Mouse (Mus musculus) gastrocnemius, postnatal 14 days (tissue): ENCODE results near the gene Ppp1r3f. TPM values are rescaled to one million over a fixed set of nuclear protein-coding genes. Genes with fewer than 3 reads are reported as not detected.

Source experiments
- DNase-seq: peaks from one replicate; pipeline ENCODE4 v3.0.0; 2021; ENCODE audit warnings: mixed read lengths
- intact Hi-C: fragments of 180-260 bp; cut with DNase I; formaldehyde crosslinking; loops from one replicate; pipeline ENCODE4 v1.15.1; 2025; ENCODE audit warnings: low total_unique reads
- long read RNA-seq, 2 experiments: library from polyadenylated mRNA; stranded (forward); transcript quantifications; one replicate each; pipeline ENCODE4 v2.0.0; 2021
- total RNA-seq, 2 experiments: library from RNA; stranded (reverse); gene quantifications; 2 replicates each; pipeline ENCODE4 v1.2.3; 2021

Gene Ppp1r3f
- total RNA-seq = 1 to 10 TPM; 1.0 to 2.5 TPM
- long read RNA-seq, experiment 1, partial matches to known transcripts = 0 of 4 reads
- long read RNA-seq, experiment 1, other reads (novel, unspliced or antisense) = 0 of 4 reads
- long read RNA-seq, experiment 2, transcript Ppp1r3f-201 (4 exons, 3,066 nt) = major isoform, 5 of 5 reads
- long read RNA-seq, experiment 2, partial matches to known transcripts = 0 of 5 reads
- long read RNA-seq, experiment 2, other reads (novel, unspliced or antisense) = 0 of 5 reads

- DNase-seq = peak; percentile 92
- intact Hi-C loops = no loop called here
These were observed at the start of gene Ppp1r3f for GRCm38 (mm10) chrX:7574087-7574884. Gene Ppp1r3f (minus strand): TSS chrX:7574283.

GRCm38 (mm10) chrX:7617889-7618551 lies 43.9 kb upstream of the Ppp1r3f start:
- no peak for DNase-seq
- intact Hi-C loops = no loop called here

DNA sequence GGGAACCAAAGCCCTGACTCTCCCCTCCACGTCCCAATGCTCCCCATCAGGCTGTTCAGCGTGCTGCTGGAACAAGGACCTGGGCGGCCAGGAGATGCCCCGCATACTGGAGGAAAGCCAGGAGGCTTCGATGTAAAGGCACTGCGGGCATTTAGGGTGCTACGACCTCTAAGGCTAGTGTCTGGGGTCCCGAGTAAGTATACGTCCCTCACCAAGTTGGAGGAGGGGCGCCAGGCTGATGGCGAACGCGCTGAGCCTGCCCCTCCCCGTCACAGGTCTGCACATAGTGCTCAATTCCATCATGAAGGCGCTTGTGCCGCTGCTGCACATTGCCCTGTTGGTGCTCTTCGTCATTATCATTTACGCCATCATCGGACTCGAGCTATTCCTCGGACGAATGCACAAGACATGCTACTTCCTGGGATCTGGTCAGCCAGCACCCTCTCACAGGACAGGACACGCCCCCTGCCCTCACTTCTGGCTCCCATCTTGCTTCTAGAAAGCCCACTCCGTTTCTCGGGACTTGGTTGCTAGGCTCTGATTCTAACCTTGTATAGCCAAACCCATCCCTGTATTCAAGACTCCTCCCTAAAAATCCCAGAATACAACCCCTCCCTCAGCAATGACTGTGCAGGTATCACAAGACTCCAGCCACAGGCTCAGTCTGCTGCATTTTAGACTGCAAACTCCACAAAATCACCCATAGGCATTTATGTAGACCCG lies 36.6 kb upstream of the Ppp1r3f start:
- intact Hi-C loops = no loop called here
- DNase-seq = no peak

DNA sequence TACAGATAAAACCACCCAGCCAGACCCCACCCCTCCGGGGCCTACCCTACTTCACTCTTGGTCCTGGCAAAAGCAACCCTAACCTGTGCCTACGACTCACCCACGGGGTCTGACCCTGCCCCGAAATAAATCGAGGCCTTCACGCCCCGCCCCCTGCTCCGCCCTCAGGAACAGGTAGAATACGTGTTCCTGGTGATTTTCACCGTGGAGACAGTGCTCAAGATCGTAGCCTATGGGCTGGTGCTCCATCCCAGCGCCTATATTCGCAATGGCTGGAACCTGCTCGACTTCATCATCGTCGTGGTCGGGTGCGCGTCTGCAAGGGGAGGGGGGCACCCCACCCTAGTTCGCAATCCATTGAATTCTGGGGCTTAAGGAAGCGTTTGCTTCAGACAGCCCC lies 36.0 kb upstream of the Ppp1r3f start:
- DNase-seq = no peak
- intact Hi-C loops = no loop called here

GRCm38 (mm10) chrX:7606783-7607182 lies 32.7 kb upstream of the Ppp1r3f start, which contains the start of gene Cacna1f:
Gene Cacna1f (plus strand): TSS chrX:7607083.
- intact Hi-C loops = no loop called here
- no peak for DNase-seq

- no peak for DNase-seq
- intact Hi-C loops = no loop called here
These were observed 31.5 kb upstream of the Ppp1r3f start for GRCm38 (mm10) chrX:7605575-7605941.

DNA sequence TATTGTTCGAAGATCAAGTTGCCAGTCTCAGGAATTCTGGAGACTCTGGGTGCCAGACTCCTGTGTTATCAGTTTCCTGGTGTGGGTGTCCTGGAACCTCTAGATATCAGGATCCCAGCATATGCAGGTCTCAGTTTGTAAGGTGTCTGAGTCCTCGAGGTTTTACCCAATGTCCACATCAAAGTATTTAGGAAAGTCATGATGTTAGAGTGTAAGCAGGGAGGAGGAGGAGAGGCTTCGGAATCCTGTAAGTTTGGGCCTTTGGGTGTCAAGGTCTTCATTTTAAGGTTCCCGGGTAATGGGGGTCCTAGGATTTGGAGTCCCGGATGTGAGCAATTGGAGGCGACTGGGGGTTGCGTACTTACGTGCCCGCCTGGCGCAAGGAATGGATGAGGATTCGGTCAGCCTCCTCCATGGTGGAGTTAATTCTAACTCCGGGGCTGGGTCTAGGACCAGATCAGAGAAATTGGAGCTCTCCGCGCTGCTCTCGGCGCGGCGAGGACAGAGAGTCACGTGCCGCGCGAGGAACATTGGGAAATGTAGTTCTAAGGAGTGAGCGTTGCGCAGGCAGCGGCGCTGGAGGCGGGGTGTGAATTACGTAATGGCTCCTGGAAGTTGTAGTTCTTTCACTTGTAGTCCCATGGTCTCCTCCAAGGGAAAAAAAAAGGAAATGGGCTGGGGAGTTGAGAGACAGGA lies 30.9 kb upstream of the Ppp1r3f start, which contains the start of gene Ccdc22:
Gene Ccdc22 (minus strand): TSS at position 639 of the 696 bp plus-strand sequence.
- DNase-seq = peak; percentile 82
- intact Hi-C loops = no loop called here

- intact Hi-C loops = no loop called here
- no peak for DNase-seq
These were observed 29.9 kb upstream of the Ppp1r3f start for GRCm38 (mm10) chrX:7604004-7604403.

DNA sequence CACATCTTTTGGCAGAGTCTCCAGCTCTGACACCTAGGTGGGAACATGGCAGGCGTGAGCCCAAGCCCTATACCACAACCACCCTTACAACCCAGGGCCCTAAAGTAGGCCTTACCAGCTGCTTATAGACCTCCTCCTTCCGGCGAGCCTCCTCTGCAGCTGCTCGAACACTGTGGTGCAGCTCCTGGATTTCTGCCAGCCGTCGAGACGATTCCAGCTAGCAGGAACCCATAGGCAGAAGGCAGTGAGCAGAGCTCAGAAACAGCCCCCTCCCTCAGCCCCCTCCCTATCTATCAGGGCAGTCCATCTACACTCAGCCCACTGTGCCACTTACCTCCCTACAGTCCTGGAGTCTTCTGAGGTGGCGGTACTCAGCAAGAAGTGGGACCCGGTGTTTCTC lies 21.3 kb upstream of the Ppp1r3f start:
- DNase-seq = no peak
- intact Hi-C loops = no loop called here

DNA sequence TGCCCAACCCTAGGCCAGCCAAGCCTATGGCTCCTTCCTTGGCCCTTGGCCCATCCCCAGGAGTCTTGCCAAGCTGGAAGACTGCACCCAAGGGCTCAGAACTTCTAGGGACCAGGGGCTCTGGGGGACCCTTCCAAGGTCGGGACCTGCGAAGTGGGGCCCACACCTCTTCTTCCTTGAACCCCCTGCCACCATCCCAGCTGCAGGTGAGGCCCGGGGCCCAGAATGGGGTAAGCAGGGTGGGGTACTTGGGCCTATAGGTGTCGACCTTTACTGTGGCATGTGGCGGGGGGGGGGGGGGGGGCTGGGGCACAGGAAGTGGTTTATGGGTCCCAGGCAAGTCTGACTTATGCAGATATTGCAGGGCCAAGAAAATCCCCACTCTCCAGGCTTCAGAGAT lies 12.3 kb upstream of the Ppp1r3f start:
- intact Hi-C loops = no loop called here

DNA sequence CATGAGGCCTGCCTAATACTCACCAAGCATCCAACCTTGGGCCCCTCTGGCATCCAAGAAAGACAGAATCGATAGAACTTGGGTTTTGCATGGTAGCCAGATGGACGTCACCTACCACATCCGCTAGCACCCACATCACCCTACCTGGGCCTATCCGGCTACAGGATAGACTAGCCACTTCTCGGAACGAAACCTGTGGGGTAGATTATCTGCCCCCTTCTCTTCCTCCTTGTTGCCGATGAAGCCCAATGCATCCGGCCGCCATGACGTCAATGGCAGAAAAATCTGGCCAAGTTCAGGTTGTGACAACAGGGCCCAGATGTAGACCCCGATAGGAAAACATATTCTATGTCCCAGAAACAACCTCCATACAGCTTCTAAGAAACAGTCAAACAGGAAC lies 9.8 kb upstream of the Ppp1r3f start:
- DNase-seq = no peak
- intact Hi-C loops = no loop called here

More for the DNA sequence above, 12.3 kb upstream of the Ppp1r3f start:
- no peak for DNase-seq

- intact Hi-C loops = no loop called here
- DNase-seq = no peak
These were observed 7.1 kb upstream of the Ppp1r3f start for GRCm38 (mm10) chrX:7581151-7581550.

DNA sequence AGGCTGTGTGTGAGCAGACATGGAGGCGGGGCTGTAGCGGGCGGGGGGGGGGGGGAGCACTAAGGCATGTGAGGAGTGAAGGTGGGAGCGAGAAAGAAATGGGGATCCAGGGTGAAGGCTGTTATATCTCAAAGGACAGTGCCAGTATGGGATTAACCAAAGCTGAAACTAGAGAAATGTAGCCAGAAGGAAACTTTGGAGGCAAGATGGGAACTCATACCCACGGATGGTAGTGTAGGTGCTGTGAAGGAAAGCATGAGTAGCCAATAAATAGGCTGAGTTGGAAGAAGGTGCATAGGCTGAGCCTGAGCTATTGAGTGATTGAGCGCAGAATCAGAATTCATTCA lies 775 bp upstream of the Ppp1r3f start:
- intact Hi-C loops = no loop called here
- DNase-seq = no peak

GRCm38 (mm10) chrX:7573176-7574086 lies 652 bp downstream of the Ppp1r3f start, which contains the start of gene Foxp3:
Gene Foxp3 (plus strand): TSS chrX:7573644.
- intact Hi-C loops = no loop called here
- peak; percentile 49 for DNase-seq

- intact Hi-C loops = no loop called here
- no peak for DNase-seq
These were observed 1.6 kb downstream of the Ppp1r3f start for GRCm38 (mm10) chrX:7572466-7572865.

- no peak for DNase-seq
- intact Hi-C loops = no loop called here
These were observed 2.4 kb downstream of the Ppp1r3f start for GRCm38 (mm10) chrX:7571565-7572136.

DNA sequence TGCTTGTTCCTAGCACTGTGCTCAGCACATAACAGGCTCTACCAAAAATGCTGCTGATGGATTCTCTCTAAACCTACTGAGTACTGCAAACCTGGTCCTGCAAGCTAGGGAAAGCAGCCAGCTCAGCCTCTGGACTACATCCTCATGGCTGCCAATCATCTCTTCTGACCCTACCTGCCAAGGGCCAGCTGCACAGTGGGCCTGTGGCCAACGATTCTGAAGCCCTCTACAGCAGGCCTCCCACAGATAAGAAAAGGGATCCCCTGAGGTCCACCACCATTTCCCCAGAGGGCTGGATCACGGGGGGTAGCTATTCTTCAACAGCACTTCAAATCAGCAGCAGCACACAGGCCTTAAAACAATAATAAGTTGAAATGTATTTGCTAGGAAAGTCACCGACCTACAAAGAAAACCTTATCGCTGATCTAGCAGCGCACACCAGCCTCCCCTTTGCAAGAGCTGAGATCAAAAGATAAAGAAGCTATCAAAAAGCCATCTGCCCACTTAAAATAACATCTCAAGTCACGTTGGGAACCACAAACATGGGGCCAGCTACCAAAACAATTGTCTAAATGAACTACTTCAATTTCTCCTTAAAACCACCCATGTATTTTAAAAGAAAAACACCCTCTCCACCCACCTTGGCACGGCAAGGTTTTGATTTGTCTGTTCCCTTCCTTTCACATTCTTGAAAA lies 3.5 kb downstream of the Ppp1r3f start:
- intact Hi-C loops = no loop called here
- DNase-seq = no peak
